Mouse (Mus musculus) ovary, postnatal 36 days (tissue): ENCODE measurements around the gene Klhl30.
A peak's percentile ranks its signal among the peaks of the same experiment; 100 is the strongest.

Experiments
- DNase-seq: peaks from one replicate; pipeline ENCODE4 v3.0.0; 2022; ENCODE audit warnings: low spot score, mixed read lengths

The Klhl30 gene

GRCm38 (mm10) chr1:91350841-91351240 is at the start of gene Klhl30:
TSS of gene Klhl30 (plus strand) at chr1:91351016.
- no peak for DNase-seq

GRCm38 (mm10) chr1:91301206-91301920 is 49.5 kb upstream of the Klhl30 start:
- no peak for DNase-seq

GRCm38 (mm10) chr1:91302021-91302420 is 48.8 kb upstream of the Klhl30 start:
- no peak for DNase-seq

- no peak for DNase-seq
Measured at GRCm38 (mm10) chr1:91304621-91305020, 46.2 kb upstream of the Klhl30 start.

- no peak for DNase-seq
Measured at GRCm38 (mm10) chr1:91309366-91310085, 41.3 kb upstream of the Klhl30 start.

- DNase-seq, result no peak
Measured at GRCm38 (mm10) chr1:91312273-91312672, 38.5 kb upstream of the Klhl30 start.

- no peak for DNase-seq
Measured at GRCm38 (mm10) chr1:91313251-91313650, 37.6 kb upstream of the Klhl30 start.

GRCm38 (mm10) chr1:91317656-91318055 is 33.2 kb upstream of the Klhl30 start:
- DNase-seq, result no peak

GRCm38 (mm10) chr1:91321760-91322438 is 28.9 kb upstream of the Klhl30 start, which contains the start of gene Espnl:
TSS of gene Espnl (plus strand) at chr1:91322075.
- DNase-seq, result no peak

GRCm38 (mm10) chr1:91324646-91325045 is 26.2 kb upstream of the Klhl30 start:
- DNase-seq, result no peak

- DNase-seq, result no peak
Measured at GRCm38 (mm10) chr1:91325488-91326042, 25.3 kb upstream of the Klhl30 start.

- DNase-seq, result no peak
Measured at GRCm38 (mm10) chr1:91332102-91332501, 18.7 kb upstream of the Klhl30 start.

GRCm38 (mm10) chr1:91333582-91333981 is 17.2 kb upstream of the Klhl30 start:
- DNase-seq, result no peak

GRCm38 (mm10) chr1:91337355-91337754 is 13.5 kb upstream of the Klhl30 start:
- no peak for DNase-seq

GRCm38 (mm10) chr1:91344001-91344400 is 6.8 kb upstream of the Klhl30 start:
- DNase-seq, result no peak

- no peak for DNase-seq
Measured at GRCm38 (mm10) chr1:91344921-91345685, 5.7 kb upstream of the Klhl30 start.

GRCm38 (mm10) chr1:91346892-91347291 is 3.9 kb upstream of the Klhl30 start:
- DNase-seq, result peak; percentile 50

GRCm38 (mm10) chr1:91351249-91351648 is 433 bp downstream of the Klhl30 start:
- no peak for DNase-seq

- no peak for DNase-seq
Measured at GRCm38 (mm10) chr1:91352277-91352676, 1.5 kb downstream of the Klhl30 start.

GRCm38 (mm10) chr1:91356105-91356504 is 5.3 kb downstream of the Klhl30 start:
- DNase-seq, result no peak

GRCm38 (mm10) chr1:91362113-91362512 is 11.3 kb downstream of the Klhl30 start:
- DNase-seq, result no peak
